Mouse (Mus musculus): ENCODE data around the gene Babam1.

Gene Babam1

GRCm38 (mm10) chr8:71396639-71397305 is at the start of gene Babam1:
TSS of gene Babam1 (plus strand) at chr8:71396861.
- peak; percentile 88 for DNase-seq

DNA sequence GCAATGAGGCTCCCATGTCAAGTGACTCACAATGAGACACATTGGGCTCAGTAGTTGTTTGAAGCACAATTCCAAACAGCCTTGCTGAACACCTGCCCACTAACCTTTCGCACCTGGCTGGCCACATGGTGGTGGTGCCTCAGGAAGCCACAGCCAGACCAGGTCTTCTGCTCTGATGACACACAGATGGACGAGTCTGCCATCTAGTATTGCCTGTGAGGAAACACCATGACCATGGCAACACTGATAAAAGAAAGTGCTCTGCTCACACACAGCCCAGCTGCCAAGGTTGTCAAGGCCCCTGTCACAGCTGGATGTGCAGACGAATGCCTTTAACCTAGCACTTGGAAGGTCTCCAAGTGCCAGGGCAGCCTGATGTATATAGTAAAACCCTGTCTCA is 45.5 kb upstream of the Babam1 start:
- DNase-seq, result no peak

- no peak for DNase-seq
Observed at GRCm38 (mm10) chr8:71351520-71351919, 45.1 kb upstream of the Babam1 start.

- DNase-seq, result no peak
Observed at GRCm38 (mm10) chr8:71358026-71358425, 38.6 kb upstream of the Babam1 start.

GRCm38 (mm10) chr8:71366771-71367528 is 29.7 kb upstream of the Babam1 start, which contains the start of gene Use1:
TSS of gene Use1 (plus strand) at chr8:71366848.
- peak; percentile 92 for DNase-seq

DNA sequence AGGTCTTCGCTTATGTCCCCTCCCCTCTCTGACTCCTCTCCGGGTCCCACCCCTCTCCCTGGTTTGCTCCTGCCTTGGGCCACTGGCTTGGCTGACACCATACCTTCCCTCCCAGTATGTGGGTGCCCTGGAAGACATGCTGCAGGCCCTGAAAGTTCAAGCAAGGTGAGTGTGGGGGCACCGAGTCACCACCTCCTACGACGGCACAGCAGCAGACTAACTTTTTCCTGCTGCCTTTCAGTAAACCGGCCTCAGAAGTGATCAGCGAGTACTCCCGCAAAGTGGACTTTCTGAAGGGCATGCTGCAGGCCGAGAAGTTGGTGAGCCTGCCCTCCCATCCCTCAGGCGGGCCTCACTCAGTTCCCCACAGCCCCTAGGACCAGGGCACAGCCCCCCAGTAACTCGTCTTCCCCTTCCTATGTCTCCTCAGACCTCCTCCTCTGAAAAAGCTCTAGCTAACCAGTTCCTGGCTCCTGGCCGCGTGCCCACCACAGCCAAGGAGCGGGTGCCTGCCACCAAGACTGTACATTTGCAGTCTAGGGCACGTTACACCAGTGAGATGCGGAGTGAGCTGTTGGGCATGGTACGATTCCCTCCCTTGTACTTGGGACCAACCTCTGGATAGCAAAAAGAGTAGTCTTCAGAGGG is 29.0 kb upstream of the Babam1 start:
- no peak for DNase-seq

- DNase-seq, result no peak
Observed at GRCm38 (mm10) chr8:71368366-71368765, 28.3 kb upstream of the Babam1 start.

- no peak for DNase-seq
Observed at GRCm38 (mm10) chr8:71369040-71369718, 27.5 kb upstream of the Babam1 start.

DNA sequence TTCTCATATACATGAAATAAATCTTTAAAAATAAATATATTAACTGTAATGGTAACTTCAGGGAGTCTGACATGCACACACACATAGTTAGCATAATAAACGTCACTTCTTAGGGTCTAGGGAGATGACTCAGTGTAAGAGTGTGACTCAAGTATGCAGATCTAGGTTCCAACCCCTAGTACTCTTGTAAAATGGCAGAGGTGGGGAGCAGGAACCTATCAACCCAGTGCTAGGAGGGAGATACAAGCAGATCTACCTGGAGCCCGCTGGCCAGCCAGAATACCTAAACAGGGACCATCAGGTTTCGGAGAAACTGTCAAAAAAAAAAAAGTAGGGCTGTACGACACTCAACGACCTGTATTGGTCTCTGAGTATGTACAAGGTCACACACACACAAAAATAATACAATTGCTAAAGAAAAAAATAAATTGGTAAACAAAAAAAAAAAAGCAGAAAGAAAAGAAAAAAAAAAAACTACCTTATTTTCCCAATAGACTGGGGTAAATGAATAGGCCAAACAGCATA is 25.9 kb upstream of the Babam1 start:
- DNase-seq, result no peak

DNA sequence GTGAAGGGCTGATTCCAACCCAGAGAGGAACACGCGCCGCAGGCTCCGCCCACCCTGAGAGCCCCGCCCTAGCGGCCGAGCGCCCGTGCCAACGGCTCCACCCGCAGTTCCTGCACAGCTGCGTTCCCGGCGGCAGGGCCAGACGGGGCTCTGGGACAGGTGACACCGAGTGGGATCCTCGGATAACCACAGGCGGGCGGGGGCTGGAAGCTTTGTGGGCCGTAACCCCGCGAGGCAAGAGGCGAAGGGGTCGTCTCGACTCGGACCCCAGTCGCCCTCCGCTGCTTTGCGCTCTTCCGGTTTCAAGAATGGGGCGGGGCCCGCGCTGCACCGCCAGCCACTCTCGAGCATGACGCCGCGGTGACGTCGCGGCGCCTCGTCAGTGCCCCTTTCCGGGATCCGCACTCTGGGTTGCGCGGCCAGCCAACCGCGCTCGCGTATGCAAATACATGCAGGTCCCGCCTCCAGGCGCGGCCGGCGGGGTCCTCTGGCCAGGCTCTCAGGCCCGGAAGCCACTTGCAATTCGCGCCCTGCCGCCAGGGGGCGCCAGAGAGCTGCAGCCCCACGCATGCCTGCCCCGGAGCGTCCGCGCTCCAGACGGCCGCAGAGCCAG is 25.3 kb upstream of the Babam1 start, which contains the start of gene Ocel1:
Gene Ocel1, plus strand, starts transcription at position 63 of the 613 bp plus-strand sequence.
- peak; percentile 98 for DNase-seq

DNA sequence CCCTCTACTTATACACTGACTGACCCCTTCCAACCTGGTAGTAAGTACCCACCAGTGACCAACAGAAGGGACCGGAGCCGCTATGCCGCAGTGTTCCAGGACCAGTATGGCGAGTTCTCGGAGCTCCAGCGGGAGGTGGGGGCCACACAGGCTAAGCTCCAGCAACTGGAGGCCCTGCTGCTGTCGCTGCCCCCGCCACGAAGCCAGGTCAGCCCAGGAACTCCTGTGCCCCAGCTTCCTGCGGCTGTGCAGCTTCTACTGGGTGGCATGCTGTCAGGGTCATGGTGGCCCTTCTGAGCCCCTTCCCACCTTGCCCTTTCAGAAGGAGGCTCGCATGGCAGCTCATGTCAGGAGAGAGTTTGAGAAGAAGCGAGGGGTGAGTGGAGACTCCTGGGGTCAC is 24.2 kb upstream of the Babam1 start:
- peak; percentile 42 for DNase-seq

DNA sequence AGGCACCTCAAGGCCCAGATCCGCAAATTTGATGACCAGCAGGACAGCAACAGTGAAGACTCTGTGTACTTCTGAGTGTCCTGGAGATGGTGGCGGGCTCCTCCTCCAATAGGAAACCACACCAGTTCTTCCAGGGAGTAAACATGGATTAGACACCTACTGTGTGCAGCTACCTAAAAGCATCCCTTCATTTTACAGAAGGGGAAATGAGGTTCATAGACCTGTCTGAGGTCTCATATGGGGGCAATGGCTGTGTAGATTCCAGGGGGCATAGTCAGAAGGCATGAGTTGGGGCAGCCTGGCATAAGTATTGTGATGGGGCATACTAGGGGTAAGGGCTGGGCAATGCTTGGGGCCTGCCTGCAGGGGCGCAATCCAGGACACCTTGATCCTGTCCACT is 23.7 kb upstream of the Babam1 start:
- DNase-seq, result no peak

DNA sequence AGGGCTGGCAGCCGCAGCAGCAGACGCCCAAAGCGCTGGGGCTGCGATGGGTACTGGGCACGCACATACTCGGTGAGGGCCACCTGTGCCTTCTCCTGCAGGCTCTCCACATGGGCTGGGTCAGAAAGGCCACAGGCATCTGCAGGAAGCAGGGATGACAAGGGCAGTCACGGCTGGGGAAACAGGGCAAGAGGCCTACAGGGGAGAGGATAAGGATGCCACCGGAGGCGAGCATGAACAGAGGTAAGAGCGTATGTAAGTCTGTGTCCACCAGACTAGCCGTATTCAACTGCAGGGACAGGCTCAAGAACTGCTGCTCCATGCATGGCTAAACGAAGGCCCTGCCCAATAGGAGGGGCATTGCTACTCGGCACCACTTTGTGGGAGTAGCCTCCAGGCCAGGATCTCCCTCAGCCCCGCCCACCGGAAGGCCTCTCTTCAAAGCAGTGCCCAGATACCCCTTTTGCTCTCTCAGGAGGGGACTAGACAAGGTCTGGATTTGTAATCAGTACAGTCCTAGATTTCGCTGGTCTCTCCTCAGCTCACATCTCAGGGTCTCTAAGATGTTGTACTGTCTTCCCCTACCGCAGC is 21.9 kb upstream of the Babam1 start:
- DNase-seq, result no peak

GRCm38 (mm10) chr8:71375581-71376422 is 20.9 kb upstream of the Babam1 start:
- DNase-seq, result peak; percentile 77

DNA sequence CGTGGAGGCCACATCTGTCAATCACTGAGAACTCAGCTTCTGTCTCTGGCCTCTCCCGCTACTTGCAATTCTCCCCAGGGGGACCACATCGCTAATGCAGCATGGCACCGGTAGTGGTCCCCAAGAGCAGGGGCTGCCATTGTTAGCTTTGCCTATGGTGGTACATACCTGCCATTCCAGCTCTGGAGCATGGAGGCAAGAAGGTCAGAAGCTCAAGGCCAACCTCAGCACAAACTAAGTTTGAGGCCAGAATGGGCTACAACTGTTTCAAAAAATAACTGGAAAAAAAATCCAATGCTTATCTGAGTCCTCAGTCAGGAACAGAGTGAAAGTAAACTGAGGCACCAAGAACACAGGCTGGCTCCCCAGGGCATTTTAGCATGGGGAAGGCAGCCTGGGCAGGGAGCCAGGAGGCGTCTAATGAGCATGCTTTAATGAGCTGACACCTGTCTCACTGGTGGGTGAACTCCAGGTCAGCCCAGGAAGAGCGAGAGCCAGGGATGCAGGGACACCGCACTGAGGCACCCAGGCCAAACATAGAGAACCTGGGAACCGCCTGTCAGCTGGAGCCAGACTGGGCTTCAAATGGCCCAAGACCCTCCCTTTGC is 20.1 kb upstream of the Babam1 start:
- no peak for DNase-seq

DNA sequence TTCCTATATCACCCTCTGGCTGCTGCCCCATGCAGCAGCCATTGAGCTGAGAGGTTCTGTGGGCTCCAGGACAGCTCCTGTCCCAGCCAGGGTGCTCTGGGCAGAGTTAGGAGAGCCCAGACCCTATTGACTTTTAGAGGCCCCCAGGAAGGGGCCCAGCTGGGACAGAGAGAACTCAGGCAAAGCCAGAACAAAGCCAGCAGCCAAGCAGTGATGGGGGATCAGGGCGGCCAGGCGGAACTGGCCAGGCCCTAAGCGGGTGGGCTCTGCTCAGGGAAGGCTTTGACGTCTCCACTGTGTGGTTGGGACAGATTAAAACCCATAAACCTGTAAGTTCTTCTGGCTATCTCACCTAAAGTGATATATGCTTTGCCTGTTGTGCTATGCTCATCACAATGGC is 17.7 kb upstream of the Babam1 start:
- DNase-seq, result no peak

DNA sequence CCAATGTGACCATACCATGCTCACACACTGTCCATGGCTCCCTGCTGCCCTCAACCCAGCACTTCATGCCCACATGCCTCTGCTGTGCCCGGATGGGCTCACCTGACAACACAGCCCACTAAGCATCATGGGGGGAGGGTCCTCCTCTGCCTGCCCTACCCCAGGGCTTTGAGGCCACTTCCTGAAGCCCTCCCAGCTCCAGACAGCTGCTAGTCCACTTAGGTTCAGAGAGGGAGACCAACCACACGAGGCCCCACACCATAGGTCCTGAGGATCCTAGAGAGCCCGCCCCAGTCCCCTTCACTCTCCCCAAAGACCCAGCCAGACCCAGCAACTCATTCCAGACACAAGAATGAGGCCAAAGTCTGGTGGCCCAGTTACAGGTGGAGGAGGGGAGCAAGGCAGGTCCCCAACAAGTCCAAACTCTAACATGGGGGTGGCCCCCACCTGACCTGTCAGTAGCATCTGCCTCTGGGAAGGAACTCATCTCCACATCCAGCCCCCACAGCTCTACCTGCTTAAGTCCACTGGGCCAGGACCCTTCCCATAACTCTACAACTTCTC is 17.1 kb upstream of the Babam1 start:
- no peak for DNase-seq

- peak; percentile 42 for DNase-seq
Observed at GRCm38 (mm10) chr8:71380178-71381171, 16.2 kb upstream of the Babam1 start.

- DNase-seq, result peak; percentile 63
Observed at GRCm38 (mm10) chr8:71381421-71381970, 15.2 kb upstream of the Babam1 start, which contains the start of gene Nr2f6. TSS of gene Nr2f6 (minus strand) at chr8:71381960.

All from thymus, postnatal 4 days (tissue).